17 mouse cellular contexts compared by ENCODE assay signal in the genomic region with DNA sequence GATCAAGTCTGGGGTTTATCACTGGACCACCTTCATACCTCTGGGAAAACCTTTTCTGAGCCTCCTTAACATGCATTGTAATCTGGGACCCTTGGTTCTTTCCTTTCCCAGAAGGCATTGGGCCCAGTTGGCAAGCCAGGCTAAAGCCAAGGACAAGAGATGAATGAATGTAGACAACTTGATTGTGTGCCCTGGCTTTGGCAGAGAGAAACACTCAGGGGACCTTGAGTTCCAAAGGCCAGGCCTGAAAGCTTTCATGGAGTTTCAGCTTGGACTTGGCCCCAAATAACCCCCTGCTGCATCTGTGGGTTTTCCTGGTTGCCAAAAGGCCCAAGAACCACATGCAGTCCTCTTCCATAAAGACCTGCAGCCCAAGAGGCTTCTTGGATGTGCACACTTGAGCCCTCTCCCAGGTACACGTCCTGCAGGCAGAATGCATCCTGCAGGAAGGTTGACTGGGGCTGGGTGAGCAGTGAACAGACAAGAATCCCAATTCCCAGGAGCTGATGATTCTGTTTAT.
DNase-seq lines count a peak whose midpoint lies in the region.
"Had no signal": no experiment of that assay in that cellular context is flagged by ENCODE, and none has a peak within 500 bp of the region (broad histone marks: within the 10 kb centered on the region; RNA-seq: fewer than 3 reads in every experiment).

No protein-coding gene starts in this region.

- DNase-seq in heart, adult 18-20 months = peak; percentile 13 to 36
- DNase-seq in heart, embryonic 10.5 days (ENCODE audit: low spot score) = no peak
- DNase-seq in left cerebral cortex, postnatal 4 days = peak; percentile 46
- no peak for DNase-seq in left cerebral cortex, postnatal 25 days (ENCODE audit: low spot score in 2 of 2)
- DNase-seq in adipocyte (ENCODE audit: low spot score) = peak; percentile 20
- DNase-seq in adrenal gland, postnatal 10 days = peak; percentile 66
- DNase-seq in retina, embryonic 14.5 days (ENCODE audit: low spot score) = no peak
- DNase-seq: gastrocnemius, postnatal 10 days; layer of hippocampus, postnatal 36 days; thymus, adult 2 months had no signal

- H3K27me3 ChIP-seq in heart, embryonic 10.5 days (ENCODE audit: insufficient read depth, poor library complexity, severe bottlenecking) = no peaks in the 10 kb centered on the region
- H3K27me3 ChIP-seq: forebrain, embryonic 12.5 days; intestine, embryonic 15.5 days; kidney, embryonic 15.5 days; limb, embryonic 15.5 days; liver, embryonic 15.5 days; neural tube, embryonic 12.5 days had no signal

- intact Hi-C loops in left cerebral cortex, postnatal 4 days (cut with DNase I) = no loop called here
- intact Hi-C loops in left cerebral cortex, postnatal 25 days (cut with DNase I) = no loop called here

- 67% methylated on average over 1 of the region's 1 CpGs for WGBS in heart, embryonic 10.5 days

- no peaks in the 10 kb centered on the region for H3K9me3 ChIP-seq in heart, embryonic 10.5 days
- H3K9me3 ChIP-seq: forebrain, embryonic 12.5 days; intestine, embryonic 15.5 days; kidney, embryonic 15.5 days; limb, embryonic 15.5 days; liver, embryonic 15.5 days; neural tube, embryonic 12.5 days had no signal

- H3K4me1 ChIP-seq in heart, embryonic 10.5 days = no peaks in the 10 kb centered on the region
- H3K4me1 ChIP-seq: forebrain, embryonic 12.5 days; intestine, embryonic 15.5 days; kidney, embryonic 15.5 days; limb, embryonic 15.5 days; liver, embryonic 15.5 days; neural tube, embryonic 12.5 days had no signal

- no peak overlapping the region for H3K4me3 ChIP-seq in heart, embryonic 10.5 days
- H3K4me3 ChIP-seq: forebrain, embryonic 12.5 days; intestine, embryonic 15.5 days; kidney, embryonic 15.5 days; limb, embryonic 15.5 days; liver, embryonic 15.5 days; neural tube, embryonic 12.5 days had no signal

- no peak overlapping the region for H3K27ac ChIP-seq in heart, embryonic 10.5 days
- H3K27ac ChIP-seq: forebrain, embryonic 12.5 days; hindbrain, embryonic 14.5 days; intestine, embryonic 15.5 days; kidney, embryonic 15.5 days; limb, embryonic 15.5 days; liver, embryonic 15.5 days; neural tube, embryonic 12.5 days had no signal

- no peaks in the 10 kb centered on the region for H3K36me3 ChIP-seq in heart, embryonic 10.5 days
- H3K36me3 ChIP-seq: forebrain, embryonic 12.5 days; intestine, embryonic 15.5 days; kidney, embryonic 15.5 days; limb, embryonic 15.5 days; liver, embryonic 15.5 days; neural tube, embryonic 12.5 days had no signal

Comparison
In these comparisons a context has a peak if more than half of its experiments do, and no peak if none do; other contexts are left out.
1. DNase-seq: peak in heart, adult 18-20 months (2 of 2), left cerebral cortex, postnatal 4 days (single experiment), adipocyte (single experiment) and adrenal gland, postnatal 10 days (single experiment); none in heart, embryonic 10.5 days (single experiment), left cerebral cortex, postnatal 25 days (0 of 2) and retina, embryonic 14.5 days (single experiment).